Mouse (Mus musculus): Measurements from ENCODE around the gene Slc44a5. TPM values are rescaled to one million over a fixed set of nuclear protein-coding genes. Genes with fewer than 3 reads are reported as not detected.
A peak's percentile ranks its signal among the peaks of the same experiment; 100 is the strongest.

Slc44a5 gene
- total and polyA plus RNA-seq, 2 experiments, result not detected

DNA sequence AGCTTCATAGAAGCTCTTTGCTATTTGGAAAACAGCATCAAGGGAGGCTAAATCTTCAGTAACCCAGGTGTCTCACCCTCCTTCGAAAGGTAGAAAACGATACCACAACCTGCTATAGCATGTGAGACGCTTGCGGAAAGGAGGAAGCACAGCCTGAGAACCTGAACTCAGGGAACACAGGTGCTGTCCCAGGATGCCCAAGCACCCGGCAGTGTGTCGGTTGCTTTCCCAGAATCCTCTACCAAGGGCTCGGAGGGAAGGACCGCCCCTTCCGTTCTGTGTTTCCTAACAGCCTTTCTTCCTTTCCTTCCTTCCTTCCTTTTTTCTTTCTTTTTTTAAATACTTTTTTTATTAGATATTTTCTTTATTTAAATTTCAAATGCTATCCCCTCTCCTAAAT, 326.8 kb downstream of the Slc44a5 start:
- WGBS, result 85% methylated on average over 9 of the region's 9 CpGs
- H3K4me3 ChIP-seq (ENCODE audit: insufficient read depth, low read depth, low read length), result no peak overlapping the region

DNA sequence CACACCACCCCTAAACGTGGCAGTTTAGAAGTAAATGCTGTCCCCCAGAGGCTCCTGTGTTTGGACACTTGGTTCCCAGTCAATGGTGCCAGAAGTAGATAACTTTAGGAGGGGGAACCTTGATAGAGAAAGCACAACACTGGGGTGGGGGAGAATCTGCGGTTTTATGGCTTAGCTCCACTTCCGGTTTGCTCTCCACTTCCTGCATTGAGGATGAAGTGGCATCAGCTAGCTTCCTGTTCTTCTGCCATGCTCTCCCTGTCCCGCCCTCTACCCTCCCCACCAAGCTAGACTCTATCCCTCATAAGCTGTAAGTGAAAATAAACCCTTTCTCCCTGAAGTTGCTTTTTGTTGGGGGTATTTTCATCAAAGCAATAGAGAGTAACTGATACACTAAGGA, 327.9 kb downstream of the Slc44a5 start:
- WGBS, result 76% methylated on average over 4 of the region's 4 CpGs
- DNase-seq (ENCODE audit: extremely low read depth, low read depth, low spot score), result no peak
- H3K9ac ChIP-seq (ENCODE audit: low read depth, low read length), result no peak overlapping the region
- H3K27me3 ChIP-seq (ENCODE audit: control insufficient read depth, insufficient read depth, low read length), result no peaks in the 10 kb centered on the region; the same call in 1 of the 2 replicates
- no peaks in the 10 kb centered on the region for H3K4me1 ChIP-seq (ENCODE audit: control insufficient read depth, insufficient read depth, low read length)
- no peaks in the 10 kb centered on the region for H3K79me2 ChIP-seq (ENCODE audit: control insufficient read depth, insufficient read depth, low read length)
- no peak for TF ChIP-seq CTCF (IDR thresholded peaks at IDR 0.05; ENCODE audit: low read depth, low read length)
- no peak for TF ChIP-seq POLR2A (IDR thresholded peaks at IDR 0.05; ENCODE audit: extremely low read depth, insufficient read depth, low read length)
- no peak overlapping the region for H3K27ac ChIP-seq (replicated peaks; ENCODE audit: insufficient read depth, low read depth, low read length)
- H3K4me3 ChIP-seq (ENCODE audit: insufficient read depth, low read depth, low read length), result no peak overlapping the region
- no peaks in the 10 kb centered on the region for H3K36me3 ChIP-seq (ENCODE audit: control insufficient read depth, insufficient read depth, low read length)

More for the DNA sequence above, 326.8 kb downstream of the Slc44a5 start:
- TF ChIP-seq CTCF (IDR thresholded peaks at IDR 0.05; ENCODE audit: low read depth, low read length) (no peak), POLR2A (IDR thresholded peaks at IDR 0.05; ENCODE audit: extremely low read depth, insufficient read depth, low read length) (no peak)
- Histone ChIP-seq H3K4me1 (ENCODE audit: control insufficient read depth, insufficient read depth, low read length) (no peaks in the 10 kb centered on the region), H3K27me3 (ENCODE audit: control insufficient read depth, insufficient read depth, low read length) (no peaks in the 10 kb centered on the region; the same call in 1 of the 2 replicates), H3K36me3 (ENCODE audit: control insufficient read depth, insufficient read depth, low read length) (no peaks in the 10 kb centered on the region), H3K9ac (ENCODE audit: low read depth, low read length) (no peak overlapping the region), H3K79me2 (ENCODE audit: control insufficient read depth, insufficient read depth, low read length) (no peaks in the 10 kb centered on the region), H3K27ac (replicated peaks; ENCODE audit: insufficient read depth, low read depth, low read length) (no peak overlapping the region)
- no peak for DNase-seq (ENCODE audit: extremely low read depth, low read depth, low spot score)

DNA sequence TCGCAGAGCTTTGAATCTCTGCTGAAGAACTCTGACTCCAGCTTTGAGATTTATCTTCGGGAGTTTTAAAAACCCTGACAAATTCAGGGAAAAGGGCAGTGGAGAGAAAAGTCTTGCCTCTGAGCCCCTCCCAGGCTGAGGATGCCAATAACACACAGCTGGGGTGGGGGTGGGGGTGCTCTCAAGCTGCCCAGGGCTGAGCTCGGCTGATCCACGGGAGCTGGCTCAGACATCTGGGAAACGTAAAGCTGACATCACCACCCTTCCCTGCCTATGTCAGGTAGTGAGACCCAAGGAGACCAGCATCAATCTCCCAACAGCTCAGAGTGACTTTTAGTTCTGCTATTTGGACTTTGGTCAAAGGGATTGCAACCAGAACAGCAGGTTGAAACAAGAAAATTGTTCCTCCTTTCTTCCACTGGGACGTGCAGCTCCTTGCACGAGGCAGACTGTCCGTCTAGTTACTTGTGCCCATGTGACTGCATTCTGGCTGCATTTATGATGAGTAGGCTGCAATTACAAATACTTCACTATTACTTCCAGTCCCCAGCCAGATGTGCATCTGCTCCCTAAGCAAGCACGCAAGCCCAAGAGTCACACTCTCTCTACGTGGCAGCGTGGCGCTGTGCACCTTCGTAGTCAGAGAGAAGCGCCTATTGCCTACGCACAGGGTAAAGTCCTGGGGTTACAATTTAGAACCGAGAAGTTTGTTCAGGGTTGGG, 332.1 kb downstream of the Slc44a5 start:
- Histone ChIP-seq H3K27ac (replicated peaks; ENCODE audit: insufficient read depth, low read depth, low read length) (no peak overlapping the region), H3K36me3 (ENCODE audit: control insufficient read depth, insufficient read depth, low read length) (no peaks in the 10 kb centered on the region), H3K4me1 (ENCODE audit: control insufficient read depth, insufficient read depth, low read length) (no peaks in the 10 kb centered on the region), H3K4me3 (ENCODE audit: insufficient read depth, low read depth, low read length) (no peak overlapping the region), H3K27me3 (ENCODE audit: control insufficient read depth, insufficient read depth, low read length) (no peaks in the 10 kb centered on the region; the same call in 1 of the 2 replicates), H3K79me2 (ENCODE audit: control insufficient read depth, insufficient read depth, low read length) (no peaks in the 10 kb centered on the region), H3K9ac (ENCODE audit: low read depth, low read length) (no peak overlapping the region)
- 59% methylated on average over 16 of the region's 16 CpGs for WGBS
- TF ChIP-seq CTCF (IDR thresholded peaks at IDR 0.05; ENCODE audit: low read depth, low read length) (no peak), POLR2A (IDR thresholded peaks at IDR 0.05; ENCODE audit: extremely low read depth, insufficient read depth, low read length) (no peak)
- no peak for DNase-seq (ENCODE audit: extremely low read depth, low read depth, low spot score)

DNA sequence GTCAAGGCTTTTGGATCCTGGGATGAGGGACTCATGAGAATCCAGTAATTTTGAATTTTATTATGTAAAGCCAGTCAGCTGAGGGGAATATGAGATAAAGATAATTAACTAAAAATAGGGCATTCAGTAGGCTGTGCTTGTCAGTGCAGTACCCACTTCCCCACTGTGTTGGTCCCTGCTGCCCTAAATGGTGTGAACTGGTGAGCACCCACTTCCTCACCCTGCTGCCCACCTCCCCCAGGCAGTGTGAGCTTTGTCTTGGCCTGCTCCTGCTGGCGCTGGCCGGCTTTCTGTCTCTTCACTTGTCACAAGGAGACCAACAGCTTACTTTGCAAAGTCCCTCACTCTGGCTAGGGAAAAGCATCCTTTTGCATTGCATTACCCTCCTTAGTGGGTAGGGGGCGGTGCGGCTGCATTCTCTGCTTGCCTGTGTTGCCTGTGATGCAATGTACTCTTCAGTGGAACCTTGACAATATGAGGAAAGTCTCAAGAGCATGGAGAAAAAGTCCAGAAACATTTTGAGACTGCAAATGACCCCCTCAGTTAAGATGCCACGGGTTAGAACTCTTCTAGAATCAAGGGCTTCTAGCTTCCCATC, 344.5 kb downstream of the Slc44a5 start:
- WGBS, result 17% methylated on average over 5 of the region's 5 CpGs
- H3K27me3 ChIP-seq (ENCODE audit: control insufficient read depth, insufficient read depth, low read length), result 0 out of 2 replicates have a peak, but pooled peaks cover 3% of the 10 kb centered on the region
- H3K27ac ChIP-seq (replicated peaks; ENCODE audit: insufficient read depth, low read depth, low read length), result no peak overlapping the region
- DNase-seq (ENCODE audit: extremely low read depth, low read depth, low spot score), result no peak
- TF ChIP-seq CTCF (IDR thresholded peaks at IDR 0.05; ENCODE audit: low read depth, low read length) (peak; percentile 40; the same call in 1 of the 2 replicates), POLR2A (IDR thresholded peaks at IDR 0.05; ENCODE audit: extremely low read depth, insufficient read depth, low read length) (no peak)
- no peak overlapping the region for H3K9ac ChIP-seq (ENCODE audit: low read depth, low read length)
- H3K79me2 ChIP-seq (ENCODE audit: control insufficient read depth, insufficient read depth, low read length), result no peaks in the 10 kb centered on the region
- no peak overlapping the region for H3K4me3 ChIP-seq (ENCODE audit: insufficient read depth, low read depth, low read length)
- no peaks in the 10 kb centered on the region for H3K4me1 ChIP-seq (ENCODE audit: control insufficient read depth, insufficient read depth, low read length)
- H3K36me3 ChIP-seq (ENCODE audit: control insufficient read depth, insufficient read depth, low read length), result no peaks in the 10 kb centered on the region

Other genes with a start within 250 kb of the Slc44a5 start
- gene St6galnac3, start 248.3 kb upstream of the Slc44a5 start, total RNA-seq (2014; rRNA removed), result 0.83 and 2.3 TPM in 2 replicates
- gene St6galnac3, start 248.3 kb upstream of the Slc44a5 start, polyA plus RNA-seq (2012; rRNA removed), result 0.24 and 0.26 TPM in 2 replicates
- not detected in 2 replicates for gene Asb17, start 129.2 kb upstream of the Slc44a5 start, total RNA-seq (2014; rRNA removed)
- not detected in 2 replicates for gene Asb17, start 129.2 kb upstream of the Slc44a5 start, polyA plus RNA-seq (2012; rRNA removed)
- gene Msh4, start 67.3 kb upstream of the Slc44a5 start, total RNA-seq (2014; rRNA removed), result 0.07 and 0.09 TPM in 2 replicates
- gene Msh4, start 67.3 kb upstream of the Slc44a5 start, polyA plus RNA-seq (2012; rRNA removed), result not detected in 2 replicates
- gene Rabggtb, start 60.4 kb upstream of the Slc44a5 start, total RNA-seq (2014; rRNA removed), result 57.5 and 57.8 TPM in 2 replicates
- 26.7 and 38.6 TPM in 2 replicates for gene Rabggtb, start 60.4 kb upstream of the Slc44a5 start, polyA plus RNA-seq (2012; rRNA removed)
- 320 and 383 TPM in 2 replicates for gene Acadm, start 28.8 kb upstream of the Slc44a5 start, total RNA-seq (2014; rRNA removed)
- 91.8 and 151 TPM in 2 replicates for gene Acadm, start 28.8 kb upstream of the Slc44a5 start, polyA plus RNA-seq (2012; rRNA removed)